Mouse (Mus musculus) kidney, adult 2 months (tissue): ENCODE measurements at regions not wholly inside any gene's neighbourhood (a gene's known extent, or its start where the extent isn't known, plus 50 kb on each side); places are given as distances from the start of the nearest gene placed in this dataset.

Experiments used
- CTCF ChIP-seq: fragments of 200-500 bp; conservative IDR thresholded peaks from 2 replicates; pipeline ENCODE4 v1.5.1; 2011; ENCODE audit warnings: low read depth, mild to moderate bottlenecking, control low read depth, low read length, moderate library complexity, mixed read lengths; ENCODE audit not compliant: insufficient read depth, insufficient read length
- POLR2A ChIP-seq: fragments of 200-500 bp; IDR thresholded peaks from one replicate; pipeline ENCODE4 v1.6.1; 2011; ENCODE audit warnings: low read depth, low read length, control low read depth

DNA sequence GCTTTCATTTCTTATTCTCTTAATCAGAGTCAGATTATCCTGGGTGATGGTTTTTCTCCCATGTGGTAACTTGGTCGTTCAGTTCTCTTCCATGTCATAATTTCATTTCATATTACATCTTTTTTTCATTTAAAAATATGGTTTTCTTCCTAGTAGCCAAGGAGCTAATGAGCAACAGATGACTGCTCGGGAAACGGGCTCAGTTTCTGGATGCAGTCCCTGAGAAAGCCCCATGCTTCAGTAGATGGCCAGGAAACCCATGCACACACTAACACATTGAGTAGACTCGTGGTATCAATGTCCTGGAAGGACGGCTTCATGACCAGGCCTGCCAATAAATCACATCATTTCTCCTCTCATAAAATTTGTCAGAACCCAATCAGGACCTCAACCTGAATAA is 369.3 kb downstream of the Gpam start:
- TF ChIP-seq POLR2A, result no peak
- no peak for TF ChIP-seq CTCF
